Mouse (Mus musculus) heart, postnatal 0 days (tissue): ENCODE results near the gene Pitpnm2. TPM values are rescaled to one million over a fixed set of nuclear protein-coding genes. Genes with fewer than 3 reads are reported as not detected.

ENCODE experiments used
- ATAC-seq: fragments of 200-750 bp; cut with Nextera tagmentation; 2 replicates; pipeline ENCODE4 v1.8.0; 2017; ENCODE audit warnings: low read depth, moderate number of reproducible peaks, moderate library complexity; ENCODE audit not compliant: insufficient read depth
- DNase-seq: peaks from one replicate; pipeline ENCODE4 v3.0.0-alpha.2; 2016; ENCODE audit warnings: low spot score
- H3K27ac ChIP-seq: fragments of 300-500 bp; sonication (generic); 2 replicates; pipeline ENCODE4 v1.5.1; 2014; ENCODE audit warnings: low read depth, mild to moderate bottlenecking
- H3K27me3 ChIP-seq: fragments of 300-500 bp; sonication (generic); 2 replicates; pipeline ENCODE4 v1.6.1; 2014; ENCODE audit warnings: low read length, mixed read lengths; ENCODE audit not compliant: control insufficient read depth, insufficient read depth
- H3K36me3 ChIP-seq: fragments of 300-500 bp; sonication (generic); replicated peaks from 2 replicates; pipeline ENCODE4 v1.6.1; 2014; ENCODE audit warnings: low read length, mixed read lengths; ENCODE audit not compliant: control insufficient read depth, insufficient read depth
- H3K4me1 ChIP-seq: fragments of 300-500 bp; sonication (generic); 2 replicates; pipeline ENCODE4 v1.6.1; 2014; ENCODE audit warnings: antibody characterized with exemption; ENCODE audit not compliant: control insufficient read depth, insufficient read depth
- H3K4me2 ChIP-seq: fragments of 300-500 bp; sonication (generic); 2 replicates; pipeline ENCODE4 v1.6.1; 2014; ENCODE audit warnings: low read depth, mild to moderate bottlenecking, low read length, moderate library complexity
- H3K4me3 ChIP-seq: fragments of 300-500 bp; sonication (generic); 2 replicates; pipeline ENCODE4 v1.5.1; 2014; ENCODE audit warnings: low read depth, low read length
- H3K9ac ChIP-seq: fragments of 300-500 bp; sonication (generic); replicated peaks from 2 replicates; pipeline ENCODE4 v1.6.1; 2014; ENCODE audit warnings: low read depth, low read length, mixed read lengths
- H3K9me3 ChIP-seq: fragments of 300-500 bp; sonication (generic); replicated peaks from 2 replicates; pipeline ENCODE4 v1.6.1; 2016; ENCODE audit warnings: low read length; ENCODE audit not compliant: control insufficient read depth
- CTCF ChIP-seq: IDR thresholded peaks from 2 replicates; pipeline ENCODE4 v1.5.1; 2016; ENCODE audit warnings: antibody characterized with exemption, control low read depth, low read depth
- EP300 ChIP-seq: IDR thresholded peaks from 2 replicates; pipeline ENCODE4 v1.6.1; 2016; ENCODE audit warnings: antibody characterized with exemption, low read depth
- WGBS: fragments of 180-500 bp; shearing (Covaris S2); extraction: QIAGEN DNeasy Blood & Tissue Kit; methylation state at CpG from one replicate; pipeline ENCODE4 v1.1.7; 2014; 5-methylcytosine and 5-hydroxymethylcytosine counted together
- polyA plus RNA-seq: library from polyadenylated mRNA; unstranded; fragments of >200 nt; fragmentation: Nextera tagmentation; extraction: Ambion mirVana; gene quantifications from 2 replicates; pipeline ENCODE4 v1.2.1, GENCODE M21; 2015
- total RNA-seq: library from RNA; depleted of rRNA; stranded (reverse); fragments of >200 nt; gene quantifications from 2 replicates; pipeline ENCODE4 v1.2.3, GENCODE M21; 2014; ENCODE audit warnings: low replicate concordance

Gene Pitpnm2
- total and polyA plus RNA-seq, 2 experiments from 2014 or later = 3.2 to 17.1 TPM

GRCm38 (mm10) chr5:124240841-124241685 is 8.5 kb downstream of the Pitpnm2 start:
- Histone ChIP-seq H3K36me3 (peaks cover 14% of the 10 kb centered on the region), H3K9me3 (no peaks in the 10 kb centered on the region), H3K9ac (no peak overlapping the region), H3K4me1 (peaks cover 44% of the 10 kb centered on the region), H3K27ac (peak overlapping the region; percentile 68), H3K4me3 (no peak overlapping the region), H3K27me3 (no peaks in the 10 kb centered on the region), H3K4me2 (peak overlapping the region; percentile 4)
- DNase-seq (peak; percentile 60), ATAC-seq (peak; percentile 50; the same call in 1 of the 2 replicates)
- WGBS = 29% methylated on average over 22 of the region's 22 CpGs
- TF ChIP-seq CTCF = no peak
- TF ChIP-seq EP300 = no peak

DNA sequence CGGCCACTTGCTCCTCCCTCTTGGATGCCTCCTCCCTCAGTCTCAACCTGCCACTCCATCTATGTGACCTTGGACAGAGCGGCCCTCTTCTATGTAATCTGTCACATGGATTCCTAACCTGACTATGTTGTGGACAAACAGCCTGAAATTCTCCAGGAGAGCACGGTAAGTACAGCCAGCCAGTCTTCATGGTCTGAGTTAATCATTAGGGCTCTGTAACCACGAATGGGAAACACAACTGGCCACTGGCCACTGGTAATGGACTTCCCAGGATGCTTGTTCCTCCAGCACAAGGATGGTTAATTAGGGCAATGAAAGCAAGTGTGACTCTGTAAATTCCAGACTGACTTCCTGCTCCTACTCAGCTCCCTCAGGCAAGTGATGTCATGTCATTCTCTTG is 13.4 kb downstream of the Pitpnm2 start:
- no peak for TF ChIP-seq EP300
- TF ChIP-seq CTCF = no peak
- H3K9me3 ChIP-seq = no peaks in the 10 kb centered on the region
- H3K27me3 ChIP-seq = no peaks in the 10 kb centered on the region
- DNase-seq = no peak
- H3K4me1 ChIP-seq = peaks cover 58% of the 10 kb centered on the region
- no peak overlapping the region for H3K4me2 ChIP-seq
- H3K9ac ChIP-seq = no peak overlapping the region
- no peak for ATAC-seq
- no peak overlapping the region for H3K4me3 ChIP-seq
- H3K36me3 ChIP-seq = 0 out of 2 replicates have a peak, but pooled peaks cover 5% of the 10 kb centered on the region
- 0 out of 2 replicates have a peak overlapping the region, but pooled peaks have one; percentile 9 for H3K27ac ChIP-seq
- 46% methylated on average over 4 of the region's 4 CpGs for WGBS

DNA sequence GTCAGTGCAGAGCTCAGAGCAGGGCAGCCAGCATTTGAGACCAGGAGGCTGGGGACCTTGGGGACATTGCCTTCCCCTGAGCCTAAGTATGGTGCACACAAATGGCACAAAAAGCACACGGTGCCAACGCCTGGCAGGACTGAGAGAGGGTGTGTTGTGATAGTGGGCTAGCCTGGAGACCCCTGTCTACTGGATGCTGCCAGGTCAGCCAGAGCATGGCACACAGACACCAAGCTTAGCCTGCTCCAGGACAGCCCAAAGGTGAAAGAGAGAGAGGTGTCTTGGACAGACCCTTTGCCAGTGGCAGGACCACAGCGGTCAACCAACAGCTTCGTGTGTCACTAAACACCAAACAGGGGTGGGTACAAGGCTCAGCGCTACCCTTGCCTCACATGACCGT is 14.8 kb downstream of the Pitpnm2 start:
- H3K9ac ChIP-seq = no peak overlapping the region
- TF ChIP-seq CTCF (no peak), EP300 (no peak)
- peak overlapping the region; percentile 83 for H3K27ac ChIP-seq
- DNase-seq = no peak
- no peaks in the 10 kb centered on the region for H3K27me3 ChIP-seq
- H3K4me2 ChIP-seq = peak overlapping the region; percentile 32; the same call in 1 of the 2 replicates
- ATAC-seq = no peak
- H3K4me3 ChIP-seq = no peak overlapping the region
- peaks cover 58% of the 10 kb centered on the region for H3K4me1 ChIP-seq
- H3K36me3 ChIP-seq = 0 out of 2 replicates have a peak, but pooled peaks cover 5% of the 10 kb centered on the region
- H3K9me3 ChIP-seq = no peaks in the 10 kb centered on the region
- 86% methylated on average over 6 of the region's 6 CpGs for WGBS

GRCm38 (mm10) chr5:124233874-124234661 is 15.5 kb downstream of the Pitpnm2 start:
- no peaks in the 10 kb centered on the region for H3K9me3 ChIP-seq
- WGBS = 32% methylated on average over 12 of the region's 12 CpGs
- peak overlapping the region; percentile 32 for H3K4me2 ChIP-seq
- H3K36me3 ChIP-seq = 0 out of 2 replicates have a peak, but pooled peaks cover under 1% of the 10 kb centered on the region
- H3K9ac ChIP-seq = peak overlapping the region; percentile 23; the same call in 1 of the 2 replicates
- no peaks in the 10 kb centered on the region for H3K27me3 ChIP-seq
- peak overlapping the region; percentile 83 for H3K27ac ChIP-seq
- peaks cover 58% of the 10 kb centered on the region for H3K4me1 ChIP-seq
- peak; percentile 80 for ATAC-seq
- H3K4me3 ChIP-seq = no peak overlapping the region
- DNase-seq = peak; percentile 84
- TF ChIP-seq CTCF = no peak
- no peak for TF ChIP-seq EP300

GRCm38 (mm10) chr5:124233144-124233465 is 16.5 kb downstream of the Pitpnm2 start:
- 53% methylated on average over 8 of the region's 8 CpGs for WGBS
- H3K4me2 ChIP-seq = peak overlapping the region; percentile 10; the same call in 1 of the 2 replicates
- TF ChIP-seq EP300 = no peak
- TF ChIP-seq CTCF = no peak
- no peaks in the 10 kb centered on the region for H3K9me3 ChIP-seq
- no peaks in the 10 kb centered on the region for H3K36me3 ChIP-seq
- DNase-seq (no peak), ATAC-seq (0 out of 2 replicates have a peak, but pooled peaks have one; percentile 18)
- peaks cover 58% of the 10 kb centered on the region for H3K4me1 ChIP-seq
- H3K4me3 ChIP-seq = no peak overlapping the region
- no peak overlapping the region for H3K9ac ChIP-seq
- no peaks in the 10 kb centered on the region for H3K27me3 ChIP-seq
- peak overlapping the region; percentile 83 for H3K27ac ChIP-seq
